ENCODE assay signal across 14 mouse cellular contexts in the genomic region with DNA sequence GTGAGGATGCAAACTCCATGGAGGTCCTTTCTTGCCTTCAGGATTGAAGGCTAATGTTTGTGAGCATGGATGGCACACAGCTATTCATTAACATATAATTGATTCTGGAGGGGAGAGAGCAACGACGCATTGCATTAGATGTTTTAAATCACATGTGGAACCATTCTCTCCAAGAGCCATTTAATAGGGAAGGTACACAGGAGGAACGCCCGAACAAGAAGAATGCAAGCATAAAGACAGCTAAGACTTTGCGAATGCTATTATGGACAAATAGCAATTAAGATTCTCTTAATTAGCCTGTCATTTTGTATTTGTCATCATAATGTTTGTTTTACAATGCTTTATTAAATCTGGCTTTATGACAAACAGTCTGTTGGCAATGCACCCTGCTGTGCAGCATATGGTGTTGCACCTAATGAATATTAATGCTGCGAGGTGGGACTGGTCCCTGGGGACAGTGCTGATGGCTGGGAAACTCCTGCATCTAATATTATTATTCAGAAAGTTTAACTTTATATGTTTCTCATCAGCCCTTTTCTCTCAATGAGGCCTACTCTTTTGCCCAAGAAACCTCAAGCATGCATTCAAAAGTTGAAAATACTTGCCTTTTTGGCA.
DNase-seq lines count a peak whose midpoint lies in the region; ATAC-seq lines count a peak whose summit lies in the region.
"Had no signal": no experiment of that assay in that cellular context is flagged by ENCODE, and none has a peak within 500 bp of the region (broad histone marks: within the 10 kb centered on the region; RNA-seq: fewer than 3 reads in every experiment).

No protein-coding gene starts in this region.

- H3K9me3 ChIP-seq in hindbrain, embryonic 14.5 days (ENCODE audit: control insufficient read depth, low read length) = no peaks in the 10 kb centered on the region
- no peaks in the 10 kb centered on the region for H3K9me3 ChIP-seq in kidney, embryonic 16.5 days (ENCODE audit: low read length)
- H3K9me3 ChIP-seq: kidney, embryonic 15.5 days; liver, embryonic 15.5 days had no signal

- no peak overlapping the region for H3K27ac ChIP-seq in hindbrain, embryonic 14.5 days
- no peak overlapping the region for H3K27ac ChIP-seq in kidney, embryonic 16.5 days (ENCODE audit: low read length)
- H3K27ac ChIP-seq: kidney, embryonic 15.5 days; liver, embryonic 15.5 days had no signal

- no peaks in the 10 kb centered on the region for H3K36me3 ChIP-seq in hindbrain, embryonic 14.5 days (replicated peaks; ENCODE audit: control insufficient read depth, insufficient read depth)
- H3K36me3 ChIP-seq in kidney, embryonic 16.5 days (ENCODE audit: insufficient read depth, low read length) = no peaks in the 10 kb centered on the region
- H3K36me3 ChIP-seq: kidney, embryonic 15.5 days; liver, embryonic 15.5 days had no signal

- peak; percentile 74; the same call in 1 of the 2 replicates for ATAC-seq in hindbrain, embryonic 14.5 days (ENCODE audit: low FRiP score)
- no peak for ATAC-seq in kidney, embryonic 16.5 days (ENCODE audit: low FRiP score, low TSS enrichment)

- intact Hi-C loops in left cerebral cortex, postnatal 4 days (cut with DNase I) = no loop called here
- intact Hi-C loops in left cerebral cortex, postnatal 25 days (cut with DNase I) = no loop called here

- WGBS in hindbrain, embryonic 14.5 days = 40% methylated on average over 6 of the region's 6 CpGs
- 85% methylated on average over 6 of the region's 6 CpGs for WGBS in kidney, embryonic 16.5 days

- no peak overlapping the region for H3K4me2 ChIP-seq in hindbrain, embryonic 14.5 days (replicated peaks)
- H3K4me2 ChIP-seq in kidney, embryonic 16.5 days (replicated peaks; ENCODE audit: low read depth, low read length) = no peak overlapping the region
- H3K4me2 ChIP-seq: kidney, embryonic 15.5 days; liver, embryonic 15.5 days had no signal

- H3K27me3 ChIP-seq in hindbrain, embryonic 14.5 days (ENCODE audit: control insufficient read depth, insufficient read depth, low read length) = no peaks in the 10 kb centered on the region
- no peaks in the 10 kb centered on the region for H3K27me3 ChIP-seq in kidney, embryonic 16.5 days (ENCODE audit: insufficient read depth, low read length)
- H3K27me3 ChIP-seq: kidney, embryonic 15.5 days; liver, embryonic 15.5 days had no signal

- no peak overlapping the region for H3K9ac ChIP-seq in hindbrain, embryonic 14.5 days
- H3K9ac ChIP-seq in kidney, embryonic 16.5 days (replicated peaks; ENCODE audit: low read length) = no peak overlapping the region
- H3K9ac ChIP-seq: kidney, embryonic 15.5 days; liver, embryonic 15.5 days had no signal

- no peaks in the 10 kb centered on the region for H3K4me1 ChIP-seq in hindbrain, embryonic 14.5 days (replicated peaks; ENCODE audit: control insufficient read depth, insufficient read depth, low read length)
- H3K4me1 ChIP-seq in kidney, embryonic 16.5 days (ENCODE audit: insufficient read depth, low read length) = no peaks in the 10 kb centered on the region
- H3K4me1 ChIP-seq: kidney, embryonic 15.5 days; liver, embryonic 15.5 days had no signal

- no peak overlapping the region for H3K4me3 ChIP-seq in hindbrain, embryonic 14.5 days (replicated peaks; ENCODE audit: low read length)
- H3K4me3 ChIP-seq in kidney, embryonic 16.5 days (ENCODE audit: low read length) = no peak overlapping the region
- H3K4me3 ChIP-seq: kidney, embryonic 15.5 days; liver, embryonic 15.5 days; myocyte had no signal

- DNase-seq in left cerebral cortex, postnatal 4 days = peak; percentile 74
- no peak for DNase-seq in left cerebral cortex, postnatal 25 days (ENCODE audit: low spot score in 2 of 2)
- DNase-seq in cerebellum, postnatal 14 days = peak; percentile 50 to 52
- DNase-seq in hindbrain, embryonic 14.5 days (ENCODE audit: low spot score) = peak; percentile 67
- peak; percentile 47 for DNase-seq in retina, embryonic 14.5 days (ENCODE audit: low spot score)
- no peak for DNase-seq in embryo, embryonic 10.5 days (ENCODE audit: low spot score)
- DNase-seq in ovary, postnatal 36 days (ENCODE audit: low spot score) = no peak
- DNase-seq: gastrocnemius, postnatal 36 days; lung, postnatal 4 days; right cerebral cortex, adult 18-20 months had no signal

Comparison
In these comparisons a context has a peak if more than half of its experiments do, and no peak if none do; other contexts are left out.
1. DNase-seq: peak in left cerebral cortex, postnatal 4 days (single experiment), cerebellum, postnatal 14 days (2 of 2), hindbrain, embryonic 14.5 days (single experiment) and retina, embryonic 14.5 days (single experiment); none in left cerebral cortex, postnatal 25 days (0 of 2), embryo, embryonic 10.5 days (single experiment) and ovary, postnatal 36 days (single experiment).